Mouse (Mus musculus) G1E (cell line): ENCODE measurements around the gene Mapkbp1.

Source experiments
- CTCF ChIP-seq: IDR thresholded peaks from 2 replicates; pipeline ENCODE4 v1.5.1; 2012; ENCODE audit warnings: low read depth, low read length, inconsistent platforms, mixed read lengths
- POLR2AphosphoS5 ChIP-seq: IDR thresholded peaks from 2 replicates; pipeline ENCODE4 v1.6.1; 2012; ENCODE audit warnings: low read depth, low read length, inconsistent platforms; ENCODE audit not compliant: insufficient replicate concordance

DNA sequence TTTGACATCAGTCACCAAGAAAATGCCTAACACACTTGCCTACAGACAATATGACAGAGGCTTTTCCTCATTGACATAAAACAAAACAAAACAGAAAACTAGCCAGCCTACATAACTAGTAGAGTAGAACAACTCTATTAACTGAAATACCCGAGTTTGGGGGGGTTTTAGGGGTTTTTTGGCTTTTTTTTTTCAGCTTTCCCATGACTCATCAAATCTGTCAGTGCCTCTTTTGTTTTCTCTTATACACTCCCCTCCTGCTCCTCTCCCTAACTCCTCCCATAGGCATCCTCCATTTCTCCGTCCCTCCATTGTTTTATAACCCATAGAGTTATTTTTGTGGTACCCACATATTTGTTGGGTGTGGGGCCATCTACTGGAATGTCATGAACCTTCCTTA, 21.0 kb downstream of the Mapkbp1 start:
- TF ChIP-seq CTCF, result no peak
- no peak for TF ChIP-seq POLR2AphosphoS5
